Mouse (Mus musculus) stomach, embryonic 14.5 days (tissue): ENCODE data around the gene Ccdc30. TPM values are rescaled to one million over a fixed set of nuclear protein-coding genes. Genes with fewer than 3 reads are reported as not detected.

Experiments
- ATAC-seq: fragments of 200-750 bp; cut with Nextera tagmentation; 2 replicates; pipeline ENCODE4 v1.8.0; 2017; ENCODE audit warnings: low read depth, moderate TSS enrichment; ENCODE audit not compliant: insufficient number of reproducible peaks, insufficient read depth, low FRiP score
- H3K27ac ChIP-seq: fragments of 300-500 bp; sonication (generic); 2 replicates; pipeline ENCODE4 v1.5.1; 2014; ENCODE audit warnings: mild to moderate bottlenecking, low read length, moderate library complexity, mixed read lengths
- H3K27me3 ChIP-seq: fragments of 300-500 bp; sonication (generic); 2 replicates; pipeline ENCODE4 v1.6.1; 2014; ENCODE audit warnings: low read length, control low read depth, mixed read lengths; ENCODE audit not compliant: control insufficient read depth, insufficient read depth
- H3K36me3 ChIP-seq: fragments of 300-500 bp; sonication (generic); 2 replicates; pipeline ENCODE4 v1.6.1; 2014; ENCODE audit warnings: mild to moderate bottlenecking, control low read depth, low read length, moderate library complexity, mixed read lengths; ENCODE audit not compliant: control insufficient read depth, insufficient read depth
- H3K4me1 ChIP-seq: fragments of 300-500 bp; sonication (generic); 2 replicates; pipeline ENCODE4 v1.6.1; 2014; ENCODE audit warnings: low read length, control low read depth, mixed read lengths; ENCODE audit not compliant: control insufficient read depth, insufficient read depth
- H3K4me2 ChIP-seq: fragments of 300-500 bp; sonication (generic); replicated peaks from 2 replicates; pipeline ENCODE4 v1.6.1; 2014; ENCODE audit warnings: low read depth, low read length, control low read depth
- H3K4me3 ChIP-seq: fragments of 300-500 bp; sonication (generic); 2 replicates; pipeline ENCODE4 v1.5.1; 2014; ENCODE audit warnings: low read depth, low read length, control low read depth
- H3K9ac ChIP-seq: fragments of 300-500 bp; sonication (generic); replicated peaks from 2 replicates; pipeline ENCODE4 v1.6.1; 2014; ENCODE audit warnings: low read depth, mild to moderate bottlenecking, control low read depth, low read length, moderate library complexity, mixed read lengths
- H3K9me3 ChIP-seq: fragments of 300-500 bp; sonication (generic); 2 replicates; pipeline ENCODE4 v1.6.1; 2016; ENCODE audit warnings: low read depth, low read length, control low read depth; ENCODE audit not compliant: control insufficient read depth
- WGBS: fragments of 180-500 bp; shearing (Covaris S2); extraction: QIAGEN DNeasy Blood & Tissue Kit; methylation state at CpG from one replicate; pipeline ENCODE4 v1.1.7; 2014; 5-methylcytosine and 5-hydroxymethylcytosine counted together
- polyA plus RNA-seq: library from polyadenylated mRNA; unstranded; fragments of >200 nt; fragmentation: Nextera tagmentation; extraction: Ambion mirVana; gene quantifications from 2 replicates; pipeline ENCODE4 v1.2.1, GENCODE M21; 2014

Ccdc30 gene
- polyA plus RNA-seq, 1 experiment from 2014 or later: 3.5 TPM

GRCm38 (mm10) chr4:119450436-119450835 lies 35.1 kb upstream of the Ccdc30 start:
- Histone ChIP-seq H3K4me1 (no peaks in the 10 kb centered on the region), H3K36me3 (no peaks in the 10 kb centered on the region), H3K4me2 (no peak overlapping the region), H3K4me3 (no peak overlapping the region), H3K27me3 (no peaks in the 10 kb centered on the region), H3K9me3 (no peaks in the 10 kb centered on the region), H3K27ac (no peak overlapping the region), H3K9ac (no peak overlapping the region)
- WGBS: 69% methylated on average over 7 of the region's 7 CpGs
- ATAC-seq: no peak

GRCm38 (mm10) chr4:119447786-119448185 lies 32.5 kb upstream of the Ccdc30 start:
- 62% methylated on average over 3 of the region's 3 CpGs for whole genome bisulfite sequencing
- no peak for ATAC-seq
- H3K27me3 ChIP-seq: no peaks in the 10 kb centered on the region

GRCm38 (mm10) chr4:119447261-119447660 lies 31.9 kb upstream of the Ccdc30 start:
- no peaks in the 10 kb centered on the region for H3K36me3 ChIP-seq
- H3K4me1 ChIP-seq: no peaks in the 10 kb centered on the region
- no peak overlapping the region for H3K27ac ChIP-seq
- no peak overlapping the region for H3K4me3 ChIP-seq
- no peak overlapping the region for H3K4me2 ChIP-seq
- no peaks in the 10 kb centered on the region for H3K27me3 ChIP-seq
- 87% methylated on average over 6 of the region's 6 CpGs for WGBS
- no peak overlapping the region for H3K9ac ChIP-seq
- H3K9me3 ChIP-seq: no peaks in the 10 kb centered on the region
- no peak for ATAC-seq

More at GRCm38 (mm10) chr4:119447786-119448185, 32.5 kb upstream of the Ccdc30 start:
- Histone ChIP-seq H3K9ac (no peak overlapping the region), H3K27ac (no peak overlapping the region), H3K4me3 (no peak overlapping the region), H3K4me2 (no peak overlapping the region), H3K36me3 (no peaks in the 10 kb centered on the region), H3K9me3 (no peaks in the 10 kb centered on the region), H3K4me1 (no peaks in the 10 kb centered on the region)

- Histone ChIP-seq H3K36me3 (no peaks in the 10 kb centered on the region), H3K27me3 (no peaks in the 10 kb centered on the region), H3K4me1 (no peaks in the 10 kb centered on the region), H3K4me3 (no peak overlapping the region), H3K27ac (no peak overlapping the region), H3K4me2 (no peak overlapping the region), H3K9me3 (no peaks in the 10 kb centered on the region), H3K9ac (no peak overlapping the region)
- 56% methylated on average over 6 of the region's 6 CpGs for WGBS
- ATAC-seq: no peak
Measured at GRCm38 (mm10) chr4:119442539-119442938, 27.2 kb upstream of the Ccdc30 start.

GRCm38 (mm10) chr4:119441836-119442235 lies 26.5 kb upstream of the Ccdc30 start:
- Histone ChIP-seq H3K4me1 (no peaks in the 10 kb centered on the region), H3K4me3 (no peak overlapping the region), H3K9ac (no peak overlapping the region), H3K27ac (no peak overlapping the region), H3K4me2 (no peak overlapping the region), H3K27me3 (no peaks in the 10 kb centered on the region), H3K36me3 (no peaks in the 10 kb centered on the region), H3K9me3 (no peaks in the 10 kb centered on the region)
- ATAC-seq: no peak
- WGBS: 89% methylated on average over 4 of the region's 4 CpGs

GRCm38 (mm10) chr4:119437936-119438335 lies 22.6 kb upstream of the Ccdc30 start:
- no peaks in the 10 kb centered on the region for H3K36me3 ChIP-seq
- H3K27ac ChIP-seq: no peak overlapping the region
- H3K27me3 ChIP-seq: no peaks in the 10 kb centered on the region
- H3K4me3 ChIP-seq: no peak overlapping the region
- no peak overlapping the region for H3K4me2 ChIP-seq
- 87% methylated on average over 2 of the region's 2 CpGs for WGBS
- H3K4me1 ChIP-seq: no peaks in the 10 kb centered on the region
- ATAC-seq: no peak
- H3K9ac ChIP-seq: no peak overlapping the region
- H3K9me3 ChIP-seq: no peaks in the 10 kb centered on the region

- Histone ChIP-seq H3K27me3 (no peaks in the 10 kb centered on the region), H3K27ac (no peak overlapping the region), H3K4me2 (no peak overlapping the region), H3K9me3 (no peaks in the 10 kb centered on the region), H3K9ac (no peak overlapping the region), H3K36me3 (no peaks in the 10 kb centered on the region), H3K4me1 (no peaks in the 10 kb centered on the region), H3K4me3 (no peak overlapping the region)
- no peak for ATAC-seq
- 23% methylated on average over 5 of the region's 5 CpGs for WGBS
Measured at GRCm38 (mm10) chr4:119430678-119431077, 15.4 kb upstream of the Ccdc30 start.

GRCm38 (mm10) chr4:119427680-119428079 lies 12.4 kb upstream of the Ccdc30 start:
- no peak overlapping the region for H3K4me2 ChIP-seq
- no peak overlapping the region for H3K9ac ChIP-seq
- H3K27me3 ChIP-seq: no peaks in the 10 kb centered on the region
- H3K36me3 ChIP-seq: no peaks in the 10 kb centered on the region
- 53% methylated on average over 2 of the region's 2 CpGs for WGBS
- H3K4me1 ChIP-seq: no peaks in the 10 kb centered on the region
- H3K9me3 ChIP-seq: no peaks in the 10 kb centered on the region
- no peak overlapping the region for H3K4me3 ChIP-seq
- no peak for ATAC-seq
- no peak overlapping the region for H3K27ac ChIP-seq

- Histone ChIP-seq H3K9ac (no peak overlapping the region), H3K4me2 (no peak overlapping the region), H3K27ac (no peak overlapping the region), H3K9me3 (no peaks in the 10 kb centered on the region), H3K27me3 (no peaks in the 10 kb centered on the region), H3K4me1 (peaks cover 6% of the 10 kb centered on the region; the same call in 1 of the 2 replicates), H3K36me3 (no peaks in the 10 kb centered on the region), H3K4me3 (no peak overlapping the region)
- WGBS: 23% methylated on average over 2 of the region's 2 CpGs
- no peak for ATAC-seq
Measured at GRCm38 (mm10) chr4:119425601-119426000, 10.3 kb upstream of the Ccdc30 start.
